Comparison of ENCODE assay signal across 15 mouse cellular contexts in genomic region chr10:117416095-117416494, GRCm38 (mm10).
"Had no signal": no experiment of that assay in that cellular context is flagged by ENCODE, and none has a peak within 500 bp of the region (broad histone marks: within the 10 kb centered on the region; RNA-seq: fewer than 3 reads in every experiment).

No protein-coding gene starts in this region.

- H3K4me3 ChIP-seq: neural tube, embryonic 13.5 days; neural tube, embryonic 15.5 days; stomach, embryonic 15.5 days had no signal

- H3K36me3 ChIP-seq: neural tube, embryonic 13.5 days; neural tube, embryonic 15.5 days; stomach, embryonic 15.5 days had no signal

- H3K9ac ChIP-seq: neural tube, embryonic 13.5 days; neural tube, embryonic 15.5 days; stomach, embryonic 15.5 days had no signal

- DNase-seq: retina, postnatal 1 day; right cerebral cortex, adult 18-20 months; right cerebral cortex, postnatal 14 days; right cerebral cortex, postnatal 25 days; right cerebral cortex, postnatal 4 days; spleen, adult 18-20 months; thymus, adult 18-20 months; thymus, adult 2 months; thymus, postnatal 14 days; thymus, postnatal 25 days; thymus, postnatal 36 days had no signal

- H3K27ac ChIP-seq: neural tube, embryonic 13.5 days; neural tube, embryonic 15.5 days; stomach, embryonic 15.5 days; stomach, postnatal 0 days had no signal

- H3K27me3 ChIP-seq: neural tube, embryonic 13.5 days; neural tube, embryonic 15.5 days; stomach, embryonic 15.5 days had no signal

- H3K9me3 ChIP-seq: neural tube, embryonic 13.5 days; neural tube, embryonic 15.5 days; stomach, embryonic 15.5 days had no signal

- H3K4me2 ChIP-seq: neural tube, embryonic 13.5 days; stomach, embryonic 15.5 days had no signal
